Mouse (Mus musculus) ovary, postnatal 14 days (tissue): ENCODE results near the gene Rftn1.

Source experiments
- DNase-seq: peaks from one replicate; pipeline ENCODE4 v3.0.0; 2022; ENCODE audit warnings: low spot score

Gene Rftn1

GRCm38 (mm10) chr17:50201828-50202445 lies 11.5 kb upstream of the Rftn1 start:
- no peak for DNase-seq

- no peak for DNase-seq
These were observed 8.8 kb upstream of the Rftn1 start for GRCm38 (mm10) chr17:50199075-50199850.

- no peak for DNase-seq
These were observed 7.1 kb upstream of the Rftn1 start for GRCm38 (mm10) chr17:50197572-50197971.

GRCm38 (mm10) chr17:50196005-50196672 lies 5.7 kb upstream of the Rftn1 start:
- no peak for DNase-seq

DNA sequence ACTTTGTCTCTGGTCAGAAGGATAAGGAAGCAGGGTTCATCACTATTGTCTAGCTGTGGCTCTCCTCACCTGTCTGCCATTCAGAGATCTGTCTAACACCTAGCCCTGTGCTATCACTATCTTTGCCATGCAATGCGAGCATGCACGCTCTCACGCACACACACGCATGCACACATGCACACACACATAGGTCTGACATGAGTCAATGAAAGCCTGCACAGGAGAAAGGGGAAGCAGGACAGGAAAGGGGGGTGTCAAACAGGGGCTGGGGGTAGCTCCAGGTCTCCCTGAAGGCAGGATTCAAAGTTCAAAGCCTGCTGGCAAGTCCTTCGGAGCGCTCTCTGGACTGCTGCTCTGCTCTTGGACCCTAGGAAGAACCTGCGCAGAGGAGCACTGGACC lies 4.9 kb upstream of the Rftn1 start:
- no peak for DNase-seq

GRCm38 (mm10) chr17:50194541-50194940 lies 4.1 kb upstream of the Rftn1 start:
- DNase-seq, result no peak

GRCm38 (mm10) chr17:50193653-50194052 lies 3.2 kb upstream of the Rftn1 start:
- DNase-seq, result no peak

- no peak for DNase-seq
These were observed 2.0 kb upstream of the Rftn1 start for GRCm38 (mm10) chr17:50192376-50192940.

GRCm38 (mm10) chr17:50191318-50191957 lies 964 bp upstream of the Rftn1 start:
- DNase-seq, result no peak

DNA sequence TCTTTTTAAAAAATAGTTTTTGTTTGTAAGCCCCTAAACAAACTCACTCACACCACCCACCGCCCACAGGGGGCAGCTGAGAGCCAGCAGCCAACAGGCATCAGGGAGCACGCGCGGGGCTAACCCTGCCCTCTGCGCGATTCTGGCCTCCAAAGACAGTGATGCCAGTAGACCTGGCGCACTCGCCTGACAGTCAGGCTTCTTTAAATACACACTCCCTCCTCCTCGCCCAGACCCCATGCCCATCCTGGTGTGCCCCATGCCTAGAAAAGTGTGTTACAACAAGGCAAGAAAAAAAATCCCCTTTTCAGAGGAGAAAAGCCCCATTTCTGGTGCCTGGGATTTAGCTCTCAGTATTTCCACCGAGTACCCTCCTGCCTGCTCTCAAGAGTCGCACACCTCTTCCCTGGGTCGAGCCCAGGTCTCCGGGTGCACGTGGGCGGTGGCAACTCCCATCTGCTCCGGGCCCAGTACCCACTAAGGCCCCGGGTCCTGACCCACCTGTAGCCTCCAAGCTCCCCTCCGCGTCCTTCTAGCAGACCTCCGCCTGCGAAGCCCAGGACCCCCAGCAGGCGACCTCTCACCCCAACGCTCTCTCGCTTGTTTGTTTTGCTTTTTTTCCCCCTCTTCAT lies 977 bp downstream of the Rftn1 start:
- DNase-seq, result peak; percentile 55

DNA sequence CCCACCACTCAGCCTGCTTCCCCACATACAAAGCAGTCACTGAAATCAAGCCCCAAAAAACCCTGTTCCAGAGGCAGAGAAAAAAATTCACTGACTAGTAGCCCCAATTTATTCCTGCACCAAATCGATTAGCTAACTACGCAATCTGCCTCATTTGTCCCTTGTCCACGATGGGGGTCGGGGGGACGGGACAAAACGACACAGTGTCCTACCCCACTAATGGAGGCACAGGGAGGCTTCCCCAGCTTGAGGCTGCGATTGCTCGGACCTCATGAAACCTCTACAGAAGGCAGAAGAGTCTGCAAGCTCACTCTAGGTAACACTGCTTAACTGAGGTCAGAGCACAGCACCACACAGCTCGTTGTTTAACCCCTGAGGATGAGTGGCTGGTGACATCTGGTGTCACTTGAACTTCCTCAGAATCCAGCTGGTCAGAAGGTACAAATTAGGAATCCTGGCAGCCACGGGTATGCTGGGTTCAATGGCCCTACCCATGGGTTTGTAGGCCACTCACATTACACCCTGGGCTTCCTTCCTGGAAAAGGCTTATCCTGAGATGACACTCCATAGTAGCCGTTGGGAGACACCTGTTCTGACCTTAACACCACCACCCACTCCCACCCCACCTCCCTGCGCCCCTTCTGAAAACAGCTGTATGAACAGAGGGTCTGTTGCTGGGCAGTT lies 1.7 kb downstream of the Rftn1 start:
- DNase-seq, result no peak

DNA sequence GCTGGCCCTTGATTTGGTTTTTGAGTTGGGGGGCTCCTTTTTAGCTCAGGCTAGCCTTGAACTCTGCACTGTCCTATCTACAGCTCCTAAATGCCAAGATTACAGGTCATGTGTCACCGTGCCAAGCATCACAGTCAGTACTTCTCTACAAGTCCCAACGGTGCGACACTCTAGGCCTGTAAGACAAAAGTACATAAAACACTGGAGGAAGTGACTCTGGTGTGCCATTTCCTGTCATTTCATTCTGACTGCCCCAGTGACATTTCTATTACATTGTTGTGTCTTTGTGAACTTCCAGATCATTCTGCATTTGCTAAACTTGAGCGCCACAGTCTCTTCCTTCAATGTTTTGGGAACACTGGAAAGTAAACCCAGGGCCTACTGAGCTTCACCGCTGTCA lies 4.9 kb downstream of the Rftn1 start:
- no peak for DNase-seq

DNA sequence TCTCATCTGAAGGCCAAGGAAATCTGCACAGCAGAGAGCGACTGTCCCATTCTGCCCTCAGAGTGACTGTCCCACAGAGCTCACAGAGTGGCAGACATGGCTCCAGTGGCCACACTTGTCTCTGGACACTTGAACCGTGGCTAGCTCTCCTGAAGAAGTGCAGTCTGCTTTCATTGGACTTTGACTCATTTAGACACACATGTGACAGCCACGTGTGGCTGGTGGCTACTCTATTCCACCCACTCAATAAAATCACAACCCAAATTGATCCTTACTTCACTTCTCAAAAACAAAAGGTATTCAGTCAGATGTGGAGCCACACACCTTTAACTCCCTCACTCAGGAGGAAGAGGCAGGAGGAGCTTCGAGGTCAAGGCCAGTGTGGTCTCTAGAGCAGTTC lies 5.4 kb downstream of the Rftn1 start:
- no peak for DNase-seq

DNA sequence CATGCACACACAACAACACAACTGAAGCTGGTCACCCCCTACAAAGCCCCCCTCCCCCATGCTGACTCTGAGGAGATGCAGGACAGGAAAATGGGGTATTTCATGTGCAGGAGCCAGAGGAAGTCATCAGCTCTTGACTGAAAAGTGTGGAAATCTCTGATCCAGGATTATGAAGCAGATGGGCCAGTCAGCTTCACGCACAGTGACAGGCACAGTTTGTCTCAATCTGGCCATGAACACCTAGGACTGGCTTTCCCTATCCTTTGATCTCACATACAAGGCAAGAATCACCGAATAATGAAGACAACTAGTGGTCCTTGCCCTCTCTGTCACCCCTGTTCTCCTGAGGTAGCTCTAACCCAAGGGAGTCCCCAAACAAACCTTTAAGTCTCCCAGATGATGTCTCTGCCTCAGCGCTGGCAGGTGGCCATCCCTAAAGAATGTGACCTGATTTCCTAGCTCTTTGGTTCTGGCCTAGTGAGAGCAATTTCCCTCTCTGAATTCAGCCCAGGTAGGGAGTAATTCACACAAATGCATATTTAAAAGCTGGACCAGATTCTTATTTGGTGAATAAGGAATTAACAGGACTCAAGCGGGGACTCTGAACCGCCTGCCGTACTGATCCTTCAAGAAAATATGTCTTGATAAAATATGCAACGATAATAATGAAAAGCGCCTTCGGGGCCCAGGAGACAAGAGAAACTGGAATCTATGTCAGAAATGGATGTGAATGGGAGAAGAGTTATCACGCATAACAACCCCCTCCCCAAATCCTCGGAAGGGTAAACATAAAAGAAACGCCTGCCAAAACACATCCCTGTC lies 6.0 kb downstream of the Rftn1 start:
- no peak for DNase-seq

- no peak for DNase-seq
These were observed 7.2 kb downstream of the Rftn1 start for GRCm38 (mm10) chr17:50183300-50183699.

DNA sequence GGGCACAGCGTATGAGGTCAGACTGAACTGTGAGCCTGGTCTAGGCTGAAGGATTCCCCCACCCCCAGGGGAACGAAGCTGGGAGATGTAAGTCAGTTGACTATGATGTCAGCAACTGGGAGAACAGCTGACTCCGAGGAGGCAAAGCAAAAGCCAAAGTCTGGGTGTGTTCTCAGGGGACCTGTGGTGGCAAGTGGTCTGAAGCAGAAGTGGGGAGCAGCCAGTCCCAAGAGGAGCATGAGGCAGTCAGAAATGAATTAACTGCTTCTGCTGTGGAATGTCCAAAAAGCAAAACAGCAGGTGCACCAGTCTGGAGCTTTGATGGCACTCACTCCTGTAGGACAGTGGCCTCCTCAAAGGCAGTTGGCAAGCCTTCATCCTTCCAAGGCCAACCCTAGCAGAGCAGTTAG lies 7.9 kb downstream of the Rftn1 start:
- no peak for DNase-seq

GRCm38 (mm10) chr17:50180899-50181570 lies 9.4 kb downstream of the Rftn1 start:
- no peak for DNase-seq

GRCm38 (mm10) chr17:50173776-50174175 lies 16.7 kb downstream of the Rftn1 start:
- DNase-seq, result no peak

DNA sequence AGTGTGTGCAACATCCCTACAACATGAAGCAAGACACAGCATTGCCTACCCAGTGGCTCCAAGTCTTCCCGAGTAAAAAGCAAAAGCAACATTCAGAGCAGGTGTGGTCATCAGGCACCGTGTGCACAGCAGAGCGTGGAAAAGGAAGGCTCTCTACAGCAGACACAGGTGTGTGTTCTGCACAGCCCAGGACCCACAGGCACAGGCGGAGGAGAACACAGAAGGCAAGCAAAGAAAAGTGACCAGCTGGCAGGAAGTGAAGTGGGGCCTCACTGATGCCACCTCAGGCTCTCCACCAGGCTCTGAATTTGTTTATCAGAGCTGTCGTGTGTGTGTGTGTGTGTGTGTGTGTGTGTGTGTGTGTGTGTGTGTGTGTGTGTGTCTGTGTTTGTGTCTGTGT lies 17.1 kb downstream of the Rftn1 start:
- DNase-seq, result no peak

- DNase-seq, result no peak
These were observed 17.7 kb downstream of the Rftn1 start for GRCm38 (mm10) chr17:50172795-50173194.
